Mouse (Mus musculus): Measurements from ENCODE around the gene Arl3.

Gene Arl3

DNA sequence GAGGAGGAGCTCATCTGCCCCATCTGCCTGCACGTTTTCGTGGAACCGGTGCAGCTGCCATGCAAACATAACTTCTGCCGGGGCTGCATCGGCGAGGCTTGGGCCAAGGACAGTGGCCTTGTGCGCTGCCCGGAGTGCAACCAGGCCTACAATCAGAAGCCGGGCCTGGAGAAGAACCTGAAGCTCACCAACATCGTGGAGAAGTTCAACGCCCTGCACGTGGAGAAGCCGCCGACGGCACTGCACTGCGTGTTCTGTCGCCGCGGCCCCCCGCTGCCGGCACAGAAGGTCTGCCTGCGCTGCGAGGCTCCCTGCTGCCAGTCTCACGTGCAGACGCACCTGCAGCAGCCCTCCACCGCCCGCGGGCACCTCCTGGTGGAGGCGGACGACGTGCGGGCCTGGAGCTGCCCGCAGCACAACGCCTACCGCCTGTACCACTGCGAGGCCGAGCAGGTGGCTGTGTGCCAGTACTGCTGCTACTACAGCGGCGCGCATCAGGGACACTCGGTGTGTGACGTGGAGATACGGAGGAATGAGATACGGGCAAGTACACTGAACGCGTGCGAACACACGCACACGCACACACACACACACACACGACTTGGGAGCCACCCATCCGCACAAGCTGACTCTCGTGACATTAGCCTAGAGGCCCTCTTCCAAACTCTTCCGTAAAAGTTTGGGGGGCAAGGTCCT lies 70.4 kb downstream of the Arl3 start:
- in situ Hi-C loops (cut with MboI, MseI): loop anchor here (5.0 kb wide), 1 partner anchor 35 kb away; no protein-coding TSS in a partner anchor

DNA sequence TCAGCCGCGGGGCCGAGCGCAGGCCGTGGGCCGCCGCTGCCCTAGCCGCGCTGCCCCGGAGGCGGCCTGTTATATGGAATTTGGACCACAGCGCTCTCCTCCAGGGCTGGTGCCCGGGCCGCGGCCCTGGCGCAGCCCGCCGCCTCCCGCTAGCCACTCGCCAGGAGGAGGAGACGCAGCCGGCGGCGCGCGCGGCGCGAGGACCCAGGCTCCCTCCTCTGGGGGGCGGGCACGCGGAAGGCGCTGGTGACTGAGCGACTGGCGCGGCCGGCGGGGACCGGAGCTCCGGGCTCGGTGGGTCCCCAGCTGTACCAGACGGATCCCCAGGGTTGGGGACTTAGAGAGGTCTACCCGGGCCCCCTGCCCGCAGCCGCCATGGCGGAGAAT lies 70.9 kb downstream of the Arl3 start:
- in situ Hi-C loops (cut with MboI, MseI): loop anchor here (5.0 kb wide), 1 partner anchor 35 kb away; no protein-coding TSS in a partner anchor

DNA sequence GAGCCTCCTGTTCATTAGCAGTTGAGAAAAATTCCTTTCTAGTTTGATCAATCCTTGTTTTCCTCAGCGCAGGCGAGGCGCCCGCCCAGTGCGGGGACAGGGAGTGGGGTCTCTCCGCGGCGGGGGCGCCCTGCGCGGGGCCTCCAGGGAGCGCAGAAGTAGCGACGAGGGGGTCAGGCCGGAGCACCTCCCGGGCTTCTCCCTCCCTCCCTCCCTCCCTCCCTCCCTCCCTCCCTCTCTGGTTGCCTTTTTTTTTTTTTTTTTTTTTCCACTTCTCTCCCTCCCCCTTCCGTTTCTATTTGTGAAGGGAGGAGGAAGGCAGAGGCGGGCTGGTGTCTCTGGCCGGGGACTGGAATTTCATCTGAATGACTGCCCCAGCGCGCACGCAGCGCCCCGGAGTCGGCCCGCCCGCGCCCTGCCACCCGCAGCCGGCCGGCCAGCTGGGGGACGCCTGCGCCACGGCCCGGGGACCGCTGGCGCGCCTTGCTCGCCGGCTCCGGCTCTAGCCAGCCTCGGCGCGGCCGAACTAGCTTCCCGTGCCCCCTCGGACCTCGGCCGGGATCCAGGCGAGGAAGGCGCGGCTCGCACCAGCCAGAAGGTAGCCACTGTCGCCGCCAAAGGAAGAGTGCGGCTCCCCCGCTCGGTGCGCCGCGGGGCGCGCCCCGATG lies 71.5 kb downstream of the Arl3 start, which contains the start of gene Trim8:
TSS of gene Trim8 (plus strand) at position 302 of the 668 bp plus-strand sequence.
- in situ Hi-C loops (cut with MboI, MseI): loop anchor here (5.0 kb wide), 1 partner anchor 34 kb away; no protein-coding TSS in a partner anchor

DNA sequence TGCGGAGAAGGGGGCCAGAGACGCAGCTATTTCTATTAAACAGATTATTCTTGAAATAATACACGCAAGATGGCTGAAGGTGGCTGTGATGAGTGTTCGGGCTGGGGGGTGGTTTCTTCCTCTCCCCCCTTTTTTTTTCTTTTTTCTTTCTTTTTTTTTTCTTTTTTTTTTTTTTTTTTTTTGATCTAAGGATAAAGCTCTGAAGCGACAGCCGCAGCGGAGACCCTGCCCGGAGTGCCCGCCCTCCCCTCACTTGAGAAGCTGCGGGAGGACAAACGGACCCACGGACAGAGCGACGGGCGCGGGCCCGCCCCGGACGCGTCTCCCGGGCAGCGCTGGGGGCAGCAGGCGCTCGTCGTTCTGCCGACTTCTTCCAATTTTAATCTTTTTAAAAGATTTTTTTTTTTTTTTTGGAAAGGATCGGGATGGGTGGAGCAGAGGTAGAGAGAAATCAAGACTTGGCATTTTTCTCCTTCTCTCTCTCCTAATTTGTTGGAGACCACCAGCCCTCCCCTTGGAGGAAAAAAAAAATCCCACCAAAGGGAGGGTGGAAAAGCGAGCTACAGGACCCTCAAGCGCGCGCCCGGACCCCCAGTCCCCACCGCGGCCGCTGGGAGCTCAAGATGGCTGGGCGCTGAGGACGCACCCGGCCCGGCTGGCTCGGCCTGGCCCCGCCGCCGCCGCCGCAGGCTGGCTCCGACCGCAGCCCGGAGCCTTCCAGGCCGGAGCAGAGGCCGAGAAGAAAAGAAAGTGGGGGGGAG lies 72.2 kb downstream of the Arl3 start:
- in situ Hi-C loops (cut with MboI, MseI): loop anchor here (5.0 kb wide), 1 partner anchor 33 kb away; no protein-coding TSS in a partner anchor

DNA sequence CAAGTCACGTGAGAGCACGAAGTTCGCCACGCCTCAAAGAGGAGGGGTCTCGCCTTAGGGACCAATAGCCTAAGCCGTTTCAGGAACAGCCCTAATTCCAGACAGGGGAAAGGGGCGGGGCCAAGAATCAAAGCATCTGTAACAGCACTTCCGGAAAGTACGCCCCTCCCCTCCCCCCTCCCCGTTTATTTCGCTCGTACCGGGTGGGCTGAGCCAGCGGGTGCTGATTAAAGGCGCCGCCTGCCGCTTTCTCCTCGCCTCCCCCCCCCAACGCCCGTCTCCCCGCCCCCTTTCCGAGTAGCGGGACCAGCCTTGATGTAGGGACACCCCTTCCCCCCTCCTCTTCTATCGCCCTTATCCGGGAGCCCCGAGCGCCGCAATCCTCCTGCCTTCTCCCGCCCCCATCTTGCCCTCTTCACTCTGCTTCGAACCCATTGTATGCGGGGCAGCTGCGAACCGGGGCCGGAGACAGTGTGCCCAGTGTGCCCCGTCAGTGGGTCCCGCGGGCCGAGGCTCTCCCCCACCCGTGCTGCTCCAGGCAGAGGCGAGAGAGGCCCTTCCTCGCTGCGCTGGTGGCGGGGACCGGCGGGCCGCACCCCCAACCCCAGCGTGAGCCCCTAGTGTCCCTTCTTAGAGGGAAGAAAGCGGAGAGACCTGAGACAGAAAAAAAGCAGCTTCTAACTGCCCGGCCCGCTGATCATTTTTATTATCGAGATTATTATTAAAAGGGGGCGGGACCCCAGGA lies 73.0 kb downstream of the Arl3 start:
- in situ Hi-C loops (cut with MboI, MseI): loop anchor here (5.0 to 10.0 kb wide), 2 partner anchors 33 to 55 kb away; no protein-coding TSS in a partner anchor

DNA sequence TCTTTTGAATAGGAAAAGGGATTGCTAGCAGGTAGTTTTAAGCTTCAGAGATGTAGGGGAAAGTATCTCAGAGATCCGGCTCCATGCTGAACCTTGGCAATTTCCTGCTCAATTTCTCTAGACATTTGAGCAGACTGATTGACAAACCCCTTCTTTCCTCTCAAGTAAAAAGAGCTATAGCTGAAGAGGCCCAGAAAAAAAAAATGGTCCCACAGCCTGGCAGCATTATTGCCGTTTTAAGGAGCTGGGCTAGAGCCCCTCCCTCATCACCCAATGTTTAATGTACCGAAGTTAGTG lies 73.5 kb downstream of the Arl3 start:
- in situ Hi-C loops (cut with MboI, MseI): loop anchor here (10.0 kb wide), 1 partner anchor 55 kb away; no protein-coding TSS in a partner anchor

DNA sequence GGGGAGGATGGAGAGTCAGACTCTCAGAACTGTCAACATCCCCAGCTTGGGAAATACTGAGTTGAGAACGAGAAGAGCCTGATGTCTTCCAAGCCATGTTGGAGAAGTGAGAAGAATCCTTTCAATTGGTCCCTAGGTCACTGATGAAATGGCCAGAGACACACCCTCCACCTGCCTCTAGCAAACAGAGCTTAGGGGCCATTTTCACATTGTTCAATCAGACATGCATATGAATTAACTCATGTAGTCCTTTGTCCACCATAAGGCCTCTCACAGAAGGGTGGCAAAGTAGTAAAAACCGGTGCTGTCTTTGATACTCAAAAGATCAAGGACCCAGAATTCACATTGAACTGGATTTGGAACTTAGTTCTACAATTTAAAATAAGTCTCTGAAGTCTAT lies 75.8 kb downstream of the Arl3 start:
- in situ Hi-C loops (cut with MboI, MseI): loop anchor here (10.0 kb wide), 1 partner anchor 58 kb away; no protein-coding TSS in a partner anchor

DNA sequence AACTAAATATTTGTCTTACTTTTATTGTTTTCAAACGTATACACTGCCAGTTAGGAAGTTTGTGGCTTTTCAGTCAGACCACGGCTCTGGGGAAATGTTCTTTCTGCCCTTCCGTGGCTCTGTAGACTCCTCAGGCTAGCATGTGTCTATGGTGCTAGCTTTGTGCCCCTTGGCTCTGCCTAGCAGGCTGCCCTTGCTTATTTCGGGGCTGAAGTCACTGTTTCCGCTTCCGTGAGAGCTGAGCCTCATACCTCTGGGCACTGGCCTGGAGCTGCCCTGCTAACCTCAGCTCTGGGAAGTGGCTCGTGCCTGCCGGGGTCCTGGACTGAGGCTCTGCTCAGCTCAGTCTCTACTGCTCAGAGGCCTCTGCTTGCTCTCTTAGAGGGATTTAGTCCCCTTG lies 77.9 kb downstream of the Arl3 start:
- in situ Hi-C loops (cut with MboI, MseI): loop anchor here (10.0 kb wide), 1 partner anchor 60 kb away; no protein-coding TSS in a partner anchor

DNA sequence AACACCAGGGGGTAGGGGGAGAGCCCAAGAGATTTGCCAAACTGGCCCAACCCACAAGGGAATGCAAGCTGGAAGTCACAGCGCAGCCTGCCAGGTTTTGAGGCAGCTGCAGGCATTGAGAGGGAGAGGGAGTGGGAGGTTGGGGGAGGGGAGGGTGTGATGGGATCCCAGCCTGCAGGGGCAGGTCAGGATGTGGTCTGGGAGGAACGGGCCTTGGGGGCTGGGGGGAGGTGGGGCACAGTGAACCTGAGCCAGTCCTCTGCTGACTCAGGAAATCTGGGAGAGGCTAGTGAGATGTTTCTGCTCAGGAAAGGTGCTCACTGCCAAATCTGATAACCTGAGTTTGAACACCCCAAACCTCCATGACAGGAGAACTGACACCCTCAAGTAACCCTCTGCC lies 82.4 kb downstream of the Arl3 start:
- in situ Hi-C loops (cut with MboI, MseI): loop anchor here (10.0 kb wide), 1 partner anchor 64 kb away; no protein-coding TSS in a partner anchor

DNA sequence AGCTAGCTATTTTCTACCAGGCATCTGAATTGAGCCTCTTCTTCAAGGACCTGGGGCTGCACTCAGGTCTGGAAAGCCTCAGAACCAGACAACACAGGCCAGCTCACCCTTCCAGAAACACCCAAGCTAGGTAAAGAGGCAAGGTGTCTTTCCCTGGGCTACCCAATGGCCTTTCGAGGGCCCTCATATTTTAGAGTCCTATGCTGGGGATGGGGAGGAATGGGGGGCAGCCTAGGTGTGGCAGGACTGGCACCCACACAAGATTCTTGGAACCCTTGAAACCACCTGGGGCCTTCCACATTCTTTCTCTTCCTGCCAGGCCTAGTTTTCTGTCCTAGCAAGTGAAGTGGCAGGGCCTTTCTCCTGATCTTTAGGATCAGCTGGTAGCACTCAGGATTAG lies 83.5 kb downstream of the Arl3 start:
- in situ Hi-C loops (cut with MboI, MseI): no loop called here

DNA sequence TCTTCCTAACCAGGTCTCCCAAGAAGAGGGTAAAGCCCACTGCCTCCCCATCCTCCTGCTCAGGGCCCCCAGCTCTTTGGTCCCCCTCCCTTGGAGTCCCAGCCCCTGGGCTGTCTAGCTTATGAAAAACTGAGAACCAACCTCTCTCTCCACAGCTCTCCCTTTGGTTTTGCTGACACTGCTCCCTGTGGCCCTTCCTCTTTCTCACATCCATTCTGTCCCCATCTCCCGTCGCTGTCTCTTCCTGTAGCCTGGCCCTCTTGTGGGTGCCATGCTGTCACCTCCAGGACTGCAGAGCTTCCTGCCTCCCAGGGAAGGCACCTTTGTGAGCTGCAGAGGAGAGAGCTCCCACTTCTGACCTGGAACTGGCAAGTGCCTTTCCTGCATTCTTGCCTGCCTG lies 86.3 kb downstream of the Arl3 start:
- in situ Hi-C loops (cut with MboI, MseI): no loop called here

DNA sequence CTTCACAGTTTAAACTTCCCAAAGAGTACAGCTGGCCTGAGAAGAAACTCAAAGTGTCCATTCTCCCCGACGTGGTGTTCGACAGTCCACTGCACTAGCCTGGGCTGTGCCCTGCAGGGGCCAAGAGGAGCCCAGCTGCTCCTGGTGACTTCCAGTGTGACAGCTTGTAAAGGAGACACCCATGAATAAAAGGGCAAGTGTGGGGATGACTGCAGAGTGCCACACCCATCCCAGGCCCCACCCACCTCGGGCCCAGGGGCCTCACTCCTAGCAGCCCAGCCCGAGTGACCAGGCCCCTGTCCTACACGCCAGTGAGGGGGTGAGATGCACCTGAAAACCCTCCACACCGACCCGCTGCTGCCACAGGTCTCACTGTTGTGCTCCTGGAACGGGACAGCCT lies 87.2 kb downstream of the Arl3 start:
- in situ Hi-C loops (cut with MboI, MseI): no loop called here

DNA sequence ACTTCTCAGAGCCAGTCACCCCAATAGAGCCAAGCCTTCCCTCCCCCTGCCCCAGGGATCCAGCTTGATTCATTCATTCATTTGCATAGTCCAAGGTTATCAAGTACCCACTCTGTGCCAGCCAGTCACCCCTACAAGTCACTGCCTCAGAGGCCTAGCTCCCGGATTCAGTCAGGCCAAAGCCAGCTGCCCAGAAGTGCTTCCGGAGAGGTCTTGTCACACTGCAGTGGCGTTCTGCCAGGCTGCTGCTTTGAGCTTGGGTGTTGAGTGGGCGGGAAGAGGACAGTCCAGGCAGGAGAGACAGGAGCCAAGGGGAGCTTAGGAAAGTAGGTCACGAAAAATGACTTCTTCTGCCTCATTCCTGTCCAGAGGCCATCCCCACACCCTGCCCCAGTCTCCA lies 88.5 kb downstream of the Arl3 start:
- in situ Hi-C loops (cut with MboI, MseI): no loop called here

DNA sequence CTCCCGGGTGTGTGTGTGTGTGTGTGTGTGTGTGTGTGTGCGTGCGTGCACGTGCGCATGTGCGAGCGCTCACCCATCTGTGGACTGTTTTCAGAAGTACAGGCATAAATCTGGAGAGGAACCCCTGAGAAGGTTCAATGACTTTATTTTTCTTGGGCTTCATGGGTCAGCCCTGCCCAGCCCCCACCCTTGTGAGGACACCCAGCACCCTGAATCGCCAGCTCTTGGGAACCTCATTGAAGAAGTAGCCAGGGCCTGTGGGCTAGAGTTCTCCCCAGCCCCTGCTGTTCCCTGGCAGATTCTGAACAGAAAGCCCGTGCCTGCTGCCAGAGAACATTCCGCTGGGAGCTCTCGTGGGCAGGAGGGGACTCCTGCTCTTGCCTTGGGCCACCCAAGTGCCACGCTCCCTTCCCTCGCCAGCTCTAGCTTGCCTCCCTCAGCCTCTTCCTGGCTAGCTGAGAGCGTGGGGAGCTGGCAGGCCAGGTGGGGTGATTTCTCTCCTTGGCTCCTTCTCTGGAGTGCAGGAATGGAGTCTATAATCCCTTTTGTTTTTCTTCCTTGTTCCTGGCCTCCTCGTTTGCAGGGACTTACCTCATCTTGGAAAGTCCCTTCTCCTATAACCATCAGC lies 89.2 kb downstream of the Arl3 start:
- in situ Hi-C loops (cut with MboI, MseI): no loop called here

DNA sequence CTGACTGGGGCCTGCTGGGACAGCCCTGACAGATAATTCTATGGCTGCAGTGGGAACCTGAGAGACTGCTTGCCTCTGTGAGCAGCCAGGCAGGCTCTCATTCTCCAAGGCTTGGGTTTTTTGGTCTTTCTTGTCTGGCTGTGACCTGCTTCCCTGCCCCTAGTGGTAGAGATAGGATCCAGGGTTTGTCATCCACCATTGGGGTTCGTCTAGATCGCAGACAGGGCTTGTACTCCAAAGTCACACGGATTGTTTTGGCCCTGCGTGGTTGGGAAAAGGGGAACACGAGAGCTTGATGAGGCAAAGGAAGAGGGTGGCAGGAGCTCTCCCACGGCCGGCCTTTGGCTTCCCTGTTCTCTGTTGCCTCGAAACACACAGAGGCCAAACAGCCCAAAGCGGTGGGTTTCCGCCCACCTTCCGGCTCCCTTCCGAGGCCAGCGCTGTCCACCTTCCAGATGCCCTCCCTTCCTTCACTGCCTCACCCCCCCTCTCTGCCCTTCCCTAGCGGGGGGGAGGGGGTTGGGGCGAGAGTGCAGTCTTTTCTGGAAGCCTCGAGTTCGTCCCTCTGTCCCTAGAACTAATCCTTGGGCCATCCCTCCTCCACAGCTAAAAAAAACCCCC lies 90.0 kb downstream of the Arl3 start:
- in situ Hi-C loops (cut with MboI, MseI): no loop called here

DNA sequence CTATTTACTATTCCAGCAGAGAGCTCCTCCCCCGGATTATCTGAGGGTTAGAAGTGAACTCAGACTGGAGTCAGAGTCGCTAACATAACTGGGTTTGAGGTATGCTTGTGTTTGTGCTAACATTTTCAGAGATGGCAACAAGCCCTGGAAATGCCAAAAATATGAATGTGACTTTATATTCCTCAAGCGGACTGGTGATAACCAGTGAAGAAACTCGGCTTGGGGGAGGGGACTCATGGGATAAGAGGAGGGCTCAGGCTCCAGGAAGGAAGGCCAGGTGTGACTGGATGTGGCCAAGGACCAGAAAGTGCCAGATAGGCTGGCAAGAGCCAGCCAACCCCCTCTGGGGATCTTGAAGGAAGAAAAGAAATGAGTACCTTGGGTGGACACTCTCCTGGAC lies 91.2 kb downstream of the Arl3 start:
- in situ Hi-C loops (cut with MboI, MseI): no loop called here

DNA sequence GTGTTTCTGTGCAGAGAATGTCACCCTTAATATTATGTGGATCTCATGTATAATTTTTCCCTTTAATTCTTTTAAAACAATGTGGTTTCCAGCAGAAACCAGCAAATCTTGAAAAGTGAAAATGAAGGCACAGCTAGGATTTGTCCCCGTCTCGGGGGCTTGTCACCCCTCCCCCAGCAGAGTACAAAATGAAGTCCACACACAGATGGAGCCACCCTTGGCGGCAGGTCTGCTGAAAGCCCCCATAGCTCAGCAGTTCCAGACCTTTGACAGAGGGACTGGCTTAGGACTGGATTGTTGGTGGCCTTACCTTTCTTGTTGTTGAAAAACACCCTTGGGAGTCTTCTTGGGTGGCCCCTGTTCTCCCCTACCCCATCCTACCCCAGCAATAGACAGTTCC lies 91.6 kb downstream of the Arl3 start:
- in situ Hi-C loops (cut with MboI, MseI): no loop called here
